Mouse (Mus musculus) neural tube, embryonic 11.5 days (tissue): ENCODE results near the gene Vgll4. TPM values are rescaled to one million over a fixed set of nuclear protein-coding genes. Genes with fewer than 3 reads are reported as not detected.

Experiments
- ATAC-seq: fragments of 200-750 bp; cut with Nextera tagmentation; 2 replicates; pipeline ENCODE4 v1.8.0; 2017; ENCODE audit warnings: moderate number of reproducible peaks, mild to moderate bottlenecking, moderate TSS enrichment, moderate library complexity; ENCODE audit not compliant: insufficient read depth, low FRiP score, low TSS enrichment
- DNase-seq: peaks from one replicate; pipeline ENCODE4 v3.0.0-alpha.2; 2015; ENCODE audit warnings: low spot score
- H3K27ac ChIP-seq: fragments of 300-500 bp; sonication (generic); 2 replicates; pipeline ENCODE4 v1.5.1; 2014; ENCODE audit warnings: low read depth, mild to moderate bottlenecking, low read length
- H3K27me3 ChIP-seq: fragments of 300-500 bp; sonication (generic); 2 replicates; pipeline ENCODE4 v1.6.1; 2014; ENCODE audit warnings: mild to moderate bottlenecking, low read length, mixed read lengths; ENCODE audit not compliant: control insufficient read depth, insufficient read depth
- H3K36me3 ChIP-seq: fragments of 300-500 bp; sonication (generic); 2 replicates; pipeline ENCODE4 v1.6.1; 2014; ENCODE audit warnings: mild to moderate bottlenecking, low read length, moderate library complexity, mixed read lengths; ENCODE audit not compliant: control insufficient read depth, insufficient read depth
- H3K4me1 ChIP-seq: fragments of 300-500 bp; sonication (generic); 2 replicates; pipeline ENCODE4 v1.6.1; 2014; ENCODE audit warnings: low read length, mixed read lengths; ENCODE audit not compliant: control insufficient read depth, insufficient read depth
- H3K4me2 ChIP-seq: fragments of 300-500 bp; sonication (generic); 2 replicates; pipeline ENCODE4 v1.6.1; 2014; ENCODE audit warnings: low read depth, mild to moderate bottlenecking, moderate library complexity
- H3K4me3 ChIP-seq: fragments of 300-500 bp; sonication (generic); 2 replicates; pipeline ENCODE4 v1.5.1; 2014; ENCODE audit warnings: low read depth, low read length
- H3K9ac ChIP-seq: fragments of 300-500 bp; sonication (generic); 2 replicates; pipeline ENCODE4 v1.6.1; 2014; ENCODE audit warnings: mild to moderate bottlenecking, low read length
- H3K9me3 ChIP-seq: fragments of 300-500 bp; sonication (generic); 2 replicates; pipeline ENCODE4 v1.6.1; 2016; ENCODE audit warnings: low read length; ENCODE audit not compliant: control insufficient read depth
- WGBS: fragments of 180-500 bp; shearing (Covaris S2); extraction: QIAGEN DNeasy Blood & Tissue Kit; methylation state at CpG from one replicate; pipeline ENCODE4 v1.1.7; 2014; 5-methylcytosine and 5-hydroxymethylcytosine counted together
- polyA plus RNA-seq: library from polyadenylated mRNA; unstranded; fragments of >200 nt; fragmentation: Nextera tagmentation; extraction: Ambion mirVana; gene quantifications from 2 replicates; pipeline ENCODE4 v1.2.1, GENCODE M21; 2014

The Vgll4 gene
- 62.0 and 62.3 TPM in 2 replicates for polyA plus RNA-seq

- Histone ChIP-seq H3K4me3 (peak within 1 kb of the TSS; percentile 62), H3K9ac (peak within 1 kb of the TSS; percentile 46), H3K27me3 (peaks cover 19% of the 10 kb centered on the region), H3K4me1 (peaks cover 4% of the 10 kb centered on the region), H3K36me3 (no peaks in the 10 kb centered on the region), H3K9me3 (no peaks in the 10 kb centered on the region), H3K4me2 (peak within 1 kb of the TSS; percentile 100), H3K27ac (no peak within 1 kb of the TSS)
- under 1% methylated on average over 77 of the region's 79 CpGs for WGBS
- peak; percentile 76 for ATAC-seq
- peak; percentile 71 for DNase-seq
Measured at GRCm38 (mm10) chr6:114969213-114970120, at the start of gene Vgll4. Gene Vgll4, minus strand, starts transcription at chr6:114969994.

GRCm38 (mm10) chr6:115015461-115015860 is 45.7 kb upstream of the Vgll4 start:
- DNase-seq (no peak), ATAC-seq (no peak)
- WGBS: 87% methylated on average over 13 of the region's 13 CpGs
- H3K27me3 ChIP-seq: no peaks in the 10 kb centered on the region
- no peak overlapping the region for H3K4me3 ChIP-seq
- H3K9ac ChIP-seq: no peak overlapping the region
- H3K27ac ChIP-seq: no peak overlapping the region
- no peak overlapping the region for H3K4me2 ChIP-seq
- H3K9me3 ChIP-seq: no peaks in the 10 kb centered on the region
- no peaks in the 10 kb centered on the region for H3K36me3 ChIP-seq
- H3K4me1 ChIP-seq: no peaks in the 10 kb centered on the region

GRCm38 (mm10) chr6:115013574-115013973 is 43.8 kb upstream of the Vgll4 start:
- Histone ChIP-seq H3K27ac (no peak overlapping the region), H3K36me3 (no peaks in the 10 kb centered on the region), H3K27me3 (no peaks in the 10 kb centered on the region), H3K4me2 (no peak overlapping the region), H3K9ac (no peak overlapping the region), H3K9me3 (no peaks in the 10 kb centered on the region), H3K4me3 (no peak overlapping the region), H3K4me1 (no peaks in the 10 kb centered on the region)
- ATAC-seq: no peak
- 87% methylated on average over 4 of the region's 4 CpGs for WGBS
- DNase-seq: no peak

- H3K4me2 ChIP-seq: no peak overlapping the region
- H3K4me3 ChIP-seq: no peak overlapping the region
- H3K9me3 ChIP-seq: no peaks in the 10 kb centered on the region
- no peaks in the 10 kb centered on the region for H3K36me3 ChIP-seq
- H3K9ac ChIP-seq: no peak overlapping the region
- H3K4me1 ChIP-seq: no peaks in the 10 kb centered on the region
- 89% methylated on average over 8 of the region's 8 CpGs for WGBS
- H3K27me3 ChIP-seq: no peaks in the 10 kb centered on the region
- ATAC-seq (no peak), DNase-seq (no peak)
- no peak overlapping the region for H3K27ac ChIP-seq
Measured at GRCm38 (mm10) chr6:115011792-115012191, 42.0 kb upstream of the Vgll4 start.

DNA sequence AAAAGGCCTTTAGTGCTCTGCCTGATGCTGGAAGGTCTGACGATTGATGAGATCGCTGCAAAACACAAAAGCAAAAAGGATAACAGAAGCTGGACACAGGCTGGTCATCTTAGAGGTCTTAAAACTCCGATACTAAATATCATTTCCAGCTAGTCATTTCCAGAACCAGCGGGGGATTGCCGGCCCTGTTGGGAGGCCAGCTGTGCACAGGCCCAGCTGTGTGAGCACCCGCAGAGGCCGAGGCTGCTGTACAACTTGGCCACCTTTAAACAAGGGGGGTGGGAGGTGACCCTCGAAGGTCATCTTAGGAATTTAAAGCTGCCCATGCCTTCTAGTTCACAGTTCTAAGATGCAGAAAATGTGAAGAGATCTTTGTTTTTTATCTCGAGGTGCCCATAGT is 41.0 kb upstream of the Vgll4 start:
- H3K9ac ChIP-seq: no peak overlapping the region
- no peaks in the 10 kb centered on the region for H3K36me3 ChIP-seq
- no peak for DNase-seq
- ATAC-seq: no peak
- H3K4me3 ChIP-seq: no peak overlapping the region
- no peak overlapping the region for H3K4me2 ChIP-seq
- no peaks in the 10 kb centered on the region for H3K4me1 ChIP-seq
- no peaks in the 10 kb centered on the region for H3K9me3 ChIP-seq
- WGBS: 78% methylated on average over 9 of the region's 9 CpGs
- H3K27me3 ChIP-seq: no peaks in the 10 kb centered on the region
- no peak overlapping the region for H3K27ac ChIP-seq

GRCm38 (mm10) chr6:115010304-115010703 is 40.5 kb upstream of the Vgll4 start:
- 79% methylated on average over 9 of the region's 9 CpGs for WGBS
- no peaks in the 10 kb centered on the region for H3K9me3 ChIP-seq
- no peak overlapping the region for H3K4me3 ChIP-seq
- no peaks in the 10 kb centered on the region for H3K4me1 ChIP-seq
- DNase-seq (no peak), ATAC-seq (no peak)
- no peak overlapping the region for H3K9ac ChIP-seq
- no peaks in the 10 kb centered on the region for H3K27me3 ChIP-seq
- H3K27ac ChIP-seq: no peak overlapping the region
- no peak overlapping the region for H3K4me2 ChIP-seq
- no peaks in the 10 kb centered on the region for H3K36me3 ChIP-seq

DNA sequence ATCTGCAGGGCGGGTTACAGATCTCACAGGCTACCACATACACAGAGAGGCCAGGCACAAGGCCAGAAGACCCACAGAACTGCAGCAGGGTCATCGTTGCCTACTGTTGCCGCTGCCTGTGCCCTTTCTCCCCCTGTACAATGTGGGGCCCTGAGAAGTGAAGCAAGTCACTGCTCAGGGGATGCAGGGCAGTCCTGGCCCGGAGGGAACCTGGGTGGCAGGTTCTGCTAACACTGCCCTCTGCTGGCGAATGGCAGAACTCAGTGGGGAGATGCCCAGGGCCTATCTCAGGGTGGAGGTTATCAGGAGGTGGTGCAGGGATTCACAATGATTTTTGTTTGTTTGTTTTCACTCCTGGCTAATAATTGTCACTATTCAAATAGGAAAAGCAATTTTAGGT is 37.9 kb upstream of the Vgll4 start:
- Histone ChIP-seq H3K4me2 (no peak overlapping the region), H3K27me3 (no peaks in the 10 kb centered on the region), H3K36me3 (no peaks in the 10 kb centered on the region), H3K4me1 (no peaks in the 10 kb centered on the region), H3K27ac (no peak overlapping the region), H3K9ac (no peak overlapping the region), H3K9me3 (no peaks in the 10 kb centered on the region), H3K4me3 (no peak overlapping the region)
- ATAC-seq (no peak), DNase-seq (peak; percentile 83)
- WGBS: 40% methylated on average over 5 of the region's 5 CpGs

- ATAC-seq (no peak), DNase-seq (no peak)
- no peaks in the 10 kb centered on the region for H3K4me1 ChIP-seq
- H3K27me3 ChIP-seq: no peaks in the 10 kb centered on the region
- H3K4me3 ChIP-seq: no peak overlapping the region
- H3K9ac ChIP-seq: 0 out of 2 replicates have a peak overlapping the region, but pooled peaks have one; percentile 10
- no peaks in the 10 kb centered on the region for H3K9me3 ChIP-seq
- no peaks in the 10 kb centered on the region for H3K36me3 ChIP-seq
- no peak overlapping the region for H3K4me2 ChIP-seq
- no peak overlapping the region for H3K27ac ChIP-seq
- 69% methylated on average over 6 of the region's 6 CpGs for WGBS
Measured at GRCm38 (mm10) chr6:115006948-115007347, 37.2 kb upstream of the Vgll4 start.

DNA sequence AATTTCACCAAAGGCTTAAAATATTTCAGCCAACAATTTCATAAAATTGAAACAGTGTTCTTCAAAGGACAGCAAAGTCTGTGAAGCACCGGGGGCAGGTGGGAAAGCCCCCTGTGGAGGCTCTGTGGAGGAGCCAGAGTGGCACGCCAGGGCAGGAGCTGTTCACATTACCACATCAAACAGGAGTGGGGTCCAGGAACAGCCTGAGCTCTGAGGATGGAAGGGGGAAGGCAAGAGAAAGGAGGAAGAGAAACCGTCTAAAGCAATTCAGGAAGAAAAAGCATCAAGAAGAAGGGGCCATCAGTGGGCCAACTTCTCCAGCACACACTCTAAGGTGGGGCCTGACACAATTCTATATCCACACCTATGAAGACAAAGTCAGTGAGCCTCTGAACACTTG is 36.3 kb upstream of the Vgll4 start:
- DNase-seq (no peak), ATAC-seq (no peak)
- Histone ChIP-seq H3K4me1 (no peaks in the 10 kb centered on the region), H3K4me2 (no peak overlapping the region), H3K9ac (no peak overlapping the region), H3K4me3 (no peak overlapping the region), H3K27ac (no peak overlapping the region), H3K9me3 (no peaks in the 10 kb centered on the region), H3K36me3 (no peaks in the 10 kb centered on the region), H3K27me3 (no peaks in the 10 kb centered on the region)
- 63% methylated on average over 3 of the region's 3 CpGs for WGBS
